In the genomic region with DNA sequence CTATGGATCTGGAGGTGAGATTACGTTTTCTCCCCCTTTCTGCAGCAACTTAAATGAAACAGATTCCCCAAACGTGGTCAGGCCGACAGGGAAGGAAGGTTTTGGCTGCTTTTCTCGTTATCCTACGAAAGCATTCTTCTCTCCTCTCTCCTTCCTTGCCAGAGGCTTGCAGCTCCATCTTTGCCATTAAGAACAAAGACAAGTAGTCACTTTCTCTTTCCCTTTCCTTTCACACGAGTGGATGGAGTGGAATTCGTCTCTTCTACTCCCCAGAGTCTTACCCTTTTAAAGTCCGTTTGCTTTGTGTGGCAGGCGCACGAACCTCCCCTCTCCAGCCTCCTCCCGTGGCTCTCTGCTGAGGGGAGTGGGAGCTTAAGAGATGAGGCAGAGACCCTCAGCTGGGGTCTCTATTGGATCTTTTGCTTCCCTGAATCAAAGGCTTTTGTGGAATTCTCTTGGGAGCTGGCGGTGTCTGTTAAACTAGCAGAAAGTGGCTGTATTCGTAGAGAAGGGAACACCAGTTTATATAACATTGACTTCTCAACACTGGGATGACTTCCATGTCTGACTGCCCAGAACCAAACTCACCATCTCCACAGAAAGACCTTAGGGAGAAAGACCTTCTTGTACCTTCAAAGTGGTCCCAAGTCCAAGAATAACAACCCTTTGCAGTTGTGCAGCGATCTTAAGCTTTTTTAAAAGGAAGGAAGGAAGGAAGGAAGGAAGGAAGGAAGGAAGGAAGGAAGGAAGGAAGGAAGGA, we compare ENCODE assay signal across 8 mouse cellular contexts. TPM values are rescaled to one million over a fixed set of nuclear protein-coding genes. Genes with fewer than 3 reads are reported as not detected.
DNase-seq lines count a peak whose midpoint lies in the region; ATAC-seq and TF ChIP-seq lines count a peak whose summit lies in the region.

No protein-coding gene starts in this region.

- no peak for DNase-seq in liver, adult 2 months (ENCODE audit: extremely low read depth, low read depth, low spot score)
- DNase-seq in liver: no peak
- DNase-seq in brain, embryonic 18.5 days (ENCODE audit: low read depth, low spot score): peak; percentile 8
- no peak for DNase-seq in left cerebral cortex, postnatal 36 days (ENCODE audit: low spot score in 2 of 2)
- no peak for DNase-seq in urinary bladder, postnatal 14 days (ENCODE audit: low spot score)

- TF ChIP-seq CTCF in liver, adult 2 months (IDR thresholded peaks at IDR 0.05; ENCODE audit: low read depth, low read length): no peak

- peak overlapping the region; percentile 100 for H3K4me2 ChIP-seq in heart, embryonic 14.5 days (ENCODE audit: low read length)
- peak overlapping the region; percentile 79 for H3K4me2 ChIP-seq in liver, embryonic 16.5 days (ENCODE audit: low read depth, low read length)

- no peak for TF ChIP-seq POLR2A in liver, adult 2 months (IDR thresholded peaks at IDR 0.05; ENCODE audit: extremely low read depth, insufficient read depth, low read length)

- peak overlapping the region; percentile 51 for H3K9ac ChIP-seq in liver, adult 2 months (ENCODE audit: low read depth, low read length)
- peak overlapping the region; percentile 89 for H3K9ac ChIP-seq in heart, embryonic 14.5 days (ENCODE audit: low read length)
- H3K9ac ChIP-seq in liver, embryonic 16.5 days (ENCODE audit: low read depth, low read length): no peak overlapping the region; the same call in 1 of the 2 replicates

- no peak for ATAC-seq in heart, embryonic 14.5 days (ENCODE audit: insufficient number of reproducible peaks, insufficient read depth, low FRiP score, low read depth)
- ATAC-seq in liver, embryonic 16.5 days (ENCODE audit: low read depth): no peak
- ATAC-seq in granulocyte monocyte progenitor cell, adult 5-6 weeks (replicated peaks; ENCODE audit: poor library complexity, severe bottlenecking): no peak

- H3K36me3 ChIP-seq in liver, adult 2 months (ENCODE audit: control insufficient read depth, insufficient read depth, low read length): no peaks in the 10 kb centered on the region
- H3K36me3 ChIP-seq in heart, embryonic 14.5 days (ENCODE audit: control insufficient read depth, insufficient read depth, low read length): peaks cover 19% of the 10 kb centered on the region
- H3K36me3 ChIP-seq in liver, embryonic 16.5 days (ENCODE audit: control insufficient read depth, insufficient read depth): no peaks in the 10 kb centered on the region

- no peaks in the 10 kb centered on the region for H3K79me2 ChIP-seq in liver, adult 2 months (ENCODE audit: control insufficient read depth, insufficient read depth, low read length)

- intact Hi-C loops in left cerebral cortex, postnatal 36 days (cut with DNase I): loop anchor here (2.0 kb wide), 1 partner anchor 40 kb away; no protein-coding TSS in a partner anchor

- peaks cover 3% of the 10 kb centered on the region; the same call in 1 of the 2 replicates for H3K4me1 ChIP-seq in liver, adult 2 months (ENCODE audit: control insufficient read depth, insufficient read depth, low read length)
- H3K4me1 ChIP-seq in heart, embryonic 14.5 days (ENCODE audit: control insufficient read depth in 2 of 2, insufficient read depth in 2 of 2, low read length in 2 of 2): peaks cover 35 to 54% of the 10 kb centered on the region in 2 experiments
- H3K4me1 ChIP-seq in liver, embryonic 16.5 days (ENCODE audit: control insufficient read depth, low read depth, low read length): peaks cover 18% of the 10 kb centered on the region

- H3K27me3 ChIP-seq in liver, adult 2 months (ENCODE audit: control insufficient read depth, insufficient read depth, low read length): peaks cover 6% of the 10 kb centered on the region
- H3K27me3 ChIP-seq in heart, embryonic 14.5 days (ENCODE audit: control insufficient read depth, insufficient read depth, low read length): no peaks in the 10 kb centered on the region
- H3K27me3 ChIP-seq in liver, embryonic 16.5 days (ENCODE audit: control insufficient read depth, insufficient read depth, low read depth, low read length): peaks cover 27% of the 10 kb centered on the region

- WGBS in liver, adult 2 months: 16% methylated on average over 14 of the region's 14 CpGs
- WGBS in heart, embryonic 14.5 days: 4% methylated on average over 14 of the region's 14 CpGs
- 3% methylated on average over 14 of the region's 14 CpGs for WGBS in liver, embryonic 16.5 days (ENCODE audit: insufficient replicate concordance)

- peak overlapping the region; percentile 48 for H3K4me3 ChIP-seq in liver, adult 2 months (ENCODE audit: insufficient read depth, low read depth, low read length)
- peak overlapping the region; percentile 54 to 58 for H3K4me3 ChIP-seq in heart, embryonic 14.5 days (ENCODE audit: control insufficient read depth in 1 of 2, insufficient read depth in 1 of 2, low read depth in 1 of 2, low read length in 2 of 2)
- H3K4me3 ChIP-seq in liver, embryonic 16.5 days (ENCODE audit: low read depth, low read length): peak overlapping the region; percentile 54

- H3K27ac ChIP-seq in liver, adult 2 months (replicated peaks; ENCODE audit: insufficient read depth, low read depth, low read length): no peak overlapping the region
- H3K27ac ChIP-seq in heart, embryonic 14.5 days (replicated peaks in 1 of 2; ENCODE audit: control insufficient read depth in 1 of 2, insufficient read depth in 1 of 2, low read depth in 2 of 2, low read length in 2 of 2): peak overlapping the region; percentile 71 to 90
- no peak overlapping the region for H3K27ac ChIP-seq in liver, embryonic 16.5 days (ENCODE audit: low read length)

- H3K9me3 ChIP-seq in heart, embryonic 14.5 days (ENCODE audit: control insufficient read depth, low read length): no peaks in the 10 kb centered on the region
- H3K9me3 ChIP-seq in liver, embryonic 16.5 days (replicated peaks; ENCODE audit: control insufficient read depth, low read length): no peaks in the 10 kb centered on the region

RNA-seq across cellular contexts. Expression of gene Pik3ip1, which starts 1.0 kb away (rescaled TPM):
- 0.67 and 0.83 TPM in 2 replicates for total RNA-seq in liver, adult 2 months (2014; rRNA removed)
- polyA plus RNA-seq in liver, adult 2 months (2012; rRNA removed): 0.59 and 0.77 TPM in 2 replicates
- polyA plus RNA-seq in heart, embryonic 14.5 days (2014; fragmentation: Nextera tagmentation; extraction: Ambion mirVana): 32.2 TPM in 2 replicates
- 1.4 and 1.9 TPM in 2 replicates for polyA plus RNA-seq in liver, embryonic 16.5 days (2015; fragmentation: Nextera tagmentation; extraction: Ambion mirVana)
- 10 to 100 TPM; 32.6 to 34.3 TPM for total RNA-seq in left cerebral cortex, postnatal 36 days (2021)
- total RNA-seq in granulocyte monocyte progenitor cell, adult 5-6 weeks (2014; fragmentation: Nextera tagmentation): 30.2 and 35.9 TPM in 2 replicates
- total RNA-seq in granulocyte monocyte progenitor cell, adult 5-6 weeks (2017): 44.8 and 63.1 TPM in 2 replicates

RNA-seq across cellular contexts. Expression of gene Patz1, which starts 42.5 kb away (rescaled TPM):
- total RNA-seq in liver, adult 2 months (2014; rRNA removed): 4.2 and 5.8 TPM in 2 replicates
- 4.4 and 6.0 TPM in 2 replicates for polyA plus RNA-seq in liver, adult 2 months (2012; rRNA removed)
- 23.7 and 26.2 TPM in 2 replicates for polyA plus RNA-seq in heart, embryonic 14.5 days (2014; fragmentation: Nextera tagmentation; extraction: Ambion mirVana)
- polyA plus RNA-seq in liver, embryonic 16.5 days (2015; fragmentation: Nextera tagmentation; extraction: Ambion mirVana): 8.7 and 9.2 TPM in 2 replicates
- total RNA-seq in left cerebral cortex, postnatal 36 days (2021): 10 to 100 TPM; 48.3 to 49.2 TPM
- 98.0 and 105 TPM in 2 replicates for total RNA-seq in granulocyte monocyte progenitor cell, adult 5-6 weeks (2014; fragmentation: Nextera tagmentation)
- 65.0 and 73.9 TPM in 2 replicates for total RNA-seq in granulocyte monocyte progenitor cell, adult 5-6 weeks (2017)

Comparison
In these comparisons a context has a peak if more than half of its experiments do, and no peak if none do; other contexts are left out.
1. H3K27ac ChIP-seq: peak in heart, embryonic 14.5 days (2 of 2); none in liver, adult 2 months (single experiment) and liver, embryonic 16.5 days (single experiment).
2. RNA of gene Pik3ip1, which starts 1.0 kb away (total RNA-seq): 30.2 to 63.1 TPM in granulocyte monocyte progenitor cell, adult 5-6 weeks and 32.6 to 34.3 TPM in left cerebral cortex, postnatal 36 days; 0.67 to 0.83 TPM in liver, adult 2 months; every median in the first group is over 10 times any median in the second.
3. Peak in every context shown above with its lines, with median percentiles within 50 percentile points of each other: H3K4me3 ChIP-seq.